Mouse (Mus musculus) effector memory CD4-positive, alpha-beta T cell, adult 5 months (primary cell): ENCODE measurements around the gene Gm19402. TPM values are rescaled to one million over a fixed set of nuclear protein-coding genes. Genes with fewer than 3 reads are reported as not detected.

Experiments
- polyA plus RNA-seq: library from polyadenylated mRNA; unstranded; fragments of 100-300 nt; shearing (Covaris generic); gene quantifications from one replicate; pipeline ENCODE4 v1.2.1, GENCODE M21; 2017

Gm19402 gene
- polyA plus RNA-seq = not detected

GRCm38 (mm10) chr10:77690356-77690807 lies at the start of gene Gm19402:
Gene Gm19402, minus strand, starts transcription at chr10:77690757.

GRCm38 (mm10) chr10:77726186-77726585 lies 35.6 kb upstream of the Gm19402 start, which contains the start of gene Gm10100:
Gene Gm10100, plus strand, starts transcription at chr10:77726486.

GRCm38 (mm10) chr10:77720299-77720698 lies 29.7 kb upstream of the Gm19402 start, which contains the start of gene Krtap12-1:
Gene Krtap12-1, plus strand, starts transcription at chr10:77720599.

GRCm38 (mm10) chr10:77715507-77715906 lies 24.9 kb upstream of the Gm19402 start, which contains the start of gene Gm10142:
Gene Gm10142, plus strand, starts transcription at chr10:77715807.

GRCm38 (mm10) chr10:77711157-77711556 lies 20.6 kb upstream of the Gm19402 start, which contains the start of gene Gm10024:
Gene Gm10024, plus strand, starts transcription at chr10:77711457.

GRCm38 (mm10) chr10:77706326-77706725 lies 15.8 kb upstream of the Gm19402 start, which contains the start of gene Gm10272:
Gene Gm10272, plus strand, starts transcription at chr10:77706626.

GRCm38 (mm10) chr10:77697133-77697532 lies 6.6 kb upstream of the Gm19402 start, which contains the start of gene Gm9508:
Gene Gm9508, minus strand, starts transcription at chr10:77697233.

GRCm38 (mm10) chr10:77685895-77686664 lies 4.5 kb downstream of the Gm19402 start, which contains the start of gene Tspear:
Gene Tspear, plus strand, starts transcription at chr10:77686569.

Other genes starting within 250 kb of the Gm19402 start
- gene Fam207a, start 175.0 kb downstream of the Gm19402 start, polyA plus RNA-seq = 23.3 TPM
- gene Itgb2, start 160.5 kb downstream of the Gm19402 start, polyA plus RNA-seq = 547 TPM
- gene Pttg1ip, start 109.0 kb downstream of the Gm19402 start, polyA plus RNA-seq = 86.6 TPM
- gene Sumo3, start 84.7 kb downstream of the Gm19402 start, polyA plus RNA-seq = 103 TPM
- gene Gm49325, start 84.6 kb downstream of the Gm19402 start, polyA plus RNA-seq = not detected
- 54.5 TPM for gene Ube2g2, start 68.5 kb downstream of the Gm19402 start, polyA plus RNA-seq
- 0.70 TPM for gene Tspear, start 4.2 kb downstream of the Gm19402 start, polyA plus RNA-seq
- gene Gm9508, start 6.5 kb upstream of the Gm19402 start, polyA plus RNA-seq = not detected
- gene Gm10272, start 15.9 kb upstream of the Gm19402 start, polyA plus RNA-seq = not detected
- gene Gm10024, start 20.7 kb upstream of the Gm19402 start, polyA plus RNA-seq = not detected
- gene Gm10142, start 25.1 kb upstream of the Gm19402 start, polyA plus RNA-seq = not detected
- not detected for gene Krtap12-1, start 29.8 kb upstream of the Gm19402 start, polyA plus RNA-seq
- not detected for gene Gm10100, start 35.7 kb upstream of the Gm19402 start, polyA plus RNA-seq
- gene Gm18596, start 51.9 kb upstream of the Gm19402 start, polyA plus RNA-seq = not detected
- gene Gm9736, start 60.6 kb upstream of the Gm19402 start, polyA plus RNA-seq = not detected
- not detected for gene Gm3233, start 68.9 kb upstream of the Gm19402 start, polyA plus RNA-seq
- gene Gm3238, start 80.6 kb upstream of the Gm19402 start, polyA plus RNA-seq = not detected
- not detected for gene Gm7138, start 86.2 kb upstream of the Gm19402 start, polyA plus RNA-seq
- not detected for gene Gm3250, start 91.8 kb upstream of the Gm19402 start, polyA plus RNA-seq
- not detected for gene Gm7137, start 97.4 kb upstream of the Gm19402 start, polyA plus RNA-seq
- gene Gm9639, start 104.3 kb upstream of the Gm19402 start, polyA plus RNA-seq = not detected
- not detected for gene Gm19668, start 108.4 kb upstream of the Gm19402 start, polyA plus RNA-seq
- gene Gm9507, start 121.1 kb upstream of the Gm19402 start, polyA plus RNA-seq = not detected
- gene Gm2696, start 123.9 kb upstream of the Gm19402 start, polyA plus RNA-seq = not detected
- gene Krtap10-4, start 136.3 kb upstream of the Gm19402 start, polyA plus RNA-seq = not detected
- gene Krtap10-10, start 145.2 kb upstream of the Gm19402 start, polyA plus RNA-seq = not detected
- gene Gm36176, start 156.0 kb upstream of the Gm19402 start, polyA plus RNA-seq = not detected
- gene Gm10318, start 162.1 kb upstream of the Gm19402 start, polyA plus RNA-seq = not detected
- gene Gm3285, start 171.2 kb upstream of the Gm19402 start, polyA plus RNA-seq = not detected
- not detected for gene Lrrc3, start 211.8 kb upstream of the Gm19402 start, polyA plus RNA-seq